In genomic region chr7:12978931-12979722, GRCm38 (mm10) we compare ENCODE assay signal across 7 mouse cellular contexts. TPM values are rescaled to one million over a fixed set of nuclear protein-coding genes. Genes with fewer than 3 reads are reported as not detected.
DNase-seq lines count a peak whose midpoint lies in the region; ATAC-seq and TF ChIP-seq lines count a peak whose summit lies in the region.

No protein-coding gene starts in this region.

- H3K4me3 ChIP-seq in lung, adult 2 months (replicated peaks; ENCODE audit: extremely low read depth, low read depth, low read length): no peak overlapping the region
- H3K4me3 ChIP-seq in forebrain, embryonic 14.5 days (ENCODE audit: low read depth, low read length): no peak overlapping the region
- no peak overlapping the region for H3K4me3 ChIP-seq in limb, embryonic 11.5 days (ENCODE audit: low read depth, low read length)
- no peak overlapping the region for H3K4me3 ChIP-seq in stomach, embryonic 14.5 days (ENCODE audit: low read depth, low read length)

- TF ChIP-seq CTCF in lung, adult 2 months (IDR thresholded peaks at IDR 0.05; ENCODE audit: insufficient read depth, low read length): no peak

- TF ChIP-seq POLR2A in lung, adult 2 months (IDR thresholded peaks at IDR 0.05; ENCODE audit: borderline replicate concordance, extremely low read depth, low read depth, low read length): no peak

- H3K36me3 ChIP-seq in forebrain, embryonic 14.5 days (ENCODE audit: control insufficient read depth, insufficient read depth, low read length): peaks cover 7% of the 10 kb centered on the region; the same call in 1 of the 2 replicates
- peaks cover 3% of the 10 kb centered on the region; the same call in 1 of the 2 replicates for H3K36me3 ChIP-seq in limb, embryonic 11.5 days (ENCODE audit: control insufficient read depth, insufficient read depth, low read length)
- H3K36me3 ChIP-seq in stomach, embryonic 14.5 days (ENCODE audit: control insufficient read depth, insufficient read depth, low read length): no peaks in the 10 kb centered on the region

- H3K4me1 ChIP-seq in lung, adult 2 months (ENCODE audit: control insufficient read depth, insufficient read depth, low read length): peaks cover 6% of the 10 kb centered on the region
- H3K4me1 ChIP-seq in forebrain, embryonic 14.5 days (ENCODE audit: control insufficient read depth, insufficient read depth, low read length): peaks cover 10% of the 10 kb centered on the region; the same call in 1 of the 2 replicates
- no peaks in the 10 kb centered on the region for H3K4me1 ChIP-seq in limb, embryonic 11.5 days (ENCODE audit: control insufficient read depth, insufficient read depth, low read length)
- no peaks in the 10 kb centered on the region for H3K4me1 ChIP-seq in stomach, embryonic 14.5 days (ENCODE audit: control insufficient read depth, insufficient read depth, low read length)

- peak; percentile 3 for DNase-seq in lung, postnatal 10 days
- DNase-seq in lung, adult 2 months: no peak
- no peak for DNase-seq in forebrain, embryonic 14.5 days (ENCODE audit: low spot score)
- no peak for DNase-seq in limb, embryonic 11.5 days (ENCODE audit: low spot score)
- DNase-seq in urinary bladder, postnatal 36 days (ENCODE audit: low spot score in 2 of 2): no peak
- no peak for DNase-seq in urinary bladder, postnatal 25 days (ENCODE audit: low spot score)

- no peak for ATAC-seq in forebrain, embryonic 14.5 days
- ATAC-seq in limb, embryonic 11.5 days (ENCODE audit: insufficient number of reproducible peaks, low FRiP score, low TSS enrichment, low read depth): no peak
- no peak for ATAC-seq in stomach, embryonic 14.5 days (ENCODE audit: insufficient number of reproducible peaks, insufficient read depth, low FRiP score, low read depth)

- peak overlapping the region; percentile 75; the same call in 1 of the 2 replicates for H3K9ac ChIP-seq in forebrain, embryonic 14.5 days (ENCODE audit: low read length)
- no peak overlapping the region for H3K9ac ChIP-seq in limb, embryonic 11.5 days (ENCODE audit: low read length)
- no peak overlapping the region for H3K9ac ChIP-seq in stomach, embryonic 14.5 days (replicated peaks; ENCODE audit: low read depth, low read length)

- 65% methylated on average over 18 of the region's 18 CpGs for WGBS in lung, adult 2 months
- WGBS in forebrain, embryonic 14.5 days: 93% methylated on average over 18 of the region's 18 CpGs
- 81% methylated on average over 18 of the region's 18 CpGs for WGBS in limb, embryonic 11.5 days
- WGBS in stomach, embryonic 14.5 days: 81% methylated on average over 18 of the region's 18 CpGs

- H3K9me3 ChIP-seq in forebrain, embryonic 14.5 days (replicated peaks; ENCODE audit: control insufficient read depth, low read length): no peaks in the 10 kb centered on the region
- H3K9me3 ChIP-seq in limb, embryonic 11.5 days (ENCODE audit: control insufficient read depth, low read length): no peaks in the 10 kb centered on the region
- H3K9me3 ChIP-seq in stomach, embryonic 14.5 days (ENCODE audit: control insufficient read depth, low read depth, low read length): no peaks in the 10 kb centered on the region

- peak overlapping the region; percentile 76 for H3K4me2 ChIP-seq in forebrain, embryonic 14.5 days (ENCODE audit: low read length)
- peak overlapping the region; percentile 58; the same call in 1 of the 2 replicates for H3K4me2 ChIP-seq in limb, embryonic 11.5 days (ENCODE audit: low read depth, severe bottlenecking)
- peak overlapping the region; percentile 52 for H3K4me2 ChIP-seq in stomach, embryonic 14.5 days (replicated peaks; ENCODE audit: low read depth, low read length)

- H3K27me3 ChIP-seq in forebrain, embryonic 14.5 days (replicated peaks; ENCODE audit: control insufficient read depth, insufficient read depth, low read length): no peaks in the 10 kb centered on the region
- H3K27me3 ChIP-seq in limb, embryonic 11.5 days (ENCODE audit: control insufficient read depth, insufficient read depth, low read length): no peaks in the 10 kb centered on the region
- no peaks in the 10 kb centered on the region for H3K27me3 ChIP-seq in stomach, embryonic 14.5 days (ENCODE audit: control insufficient read depth, insufficient read depth, low read length)

- H3K27ac ChIP-seq in forebrain, embryonic 14.5 days (ENCODE audit: low read depth, low read length): no peak overlapping the region
- no peak overlapping the region for H3K27ac ChIP-seq in limb, embryonic 11.5 days (replicated peaks; ENCODE audit: low read depth, low read length)
- peak overlapping the region; percentile 84; the same call in 1 of the 2 replicates for H3K27ac ChIP-seq in stomach, embryonic 14.5 days (ENCODE audit: low read length)

RNA-seq across cellular contexts. Expression of gene Zfp446, which starts 1.5 kb away (rescaled TPM):
- 5.3 and 7.4 TPM in 2 replicates for polyA plus RNA-seq in lung, adult 2 months (2012; rRNA removed)
- 4.5 and 4.9 TPM in 2 replicates for polyA plus RNA-seq in forebrain, embryonic 14.5 days (2014; fragmentation: Nextera tagmentation; extraction: Ambion mirVana)
- 7.5 and 10.3 TPM in 2 replicates for polyA plus RNA-seq in limb, embryonic 11.5 days (2014; fragmentation: Nextera tagmentation; extraction: Ambion mirVana)
- 8.7 and 9.2 TPM in 2 replicates for polyA plus RNA-seq in stomach, embryonic 14.5 days (2014; fragmentation: Nextera tagmentation; extraction: Ambion mirVana)

RNA-seq across cellular contexts. Expression of gene Zfp324, which starts 13.5 kb away (rescaled TPM):
- 6.1 and 6.8 TPM in 2 replicates for polyA plus RNA-seq in lung, adult 2 months (2012; rRNA removed)
- polyA plus RNA-seq in forebrain, embryonic 14.5 days (2014; fragmentation: Nextera tagmentation; extraction: Ambion mirVana): 10.1 and 11.4 TPM in 2 replicates
- 8.2 and 10.2 TPM in 2 replicates for polyA plus RNA-seq in limb, embryonic 11.5 days (2014; fragmentation: Nextera tagmentation; extraction: Ambion mirVana)
- 9.4 and 9.7 TPM in 2 replicates for polyA plus RNA-seq in stomach, embryonic 14.5 days (2014; fragmentation: Nextera tagmentation; extraction: Ambion mirVana)

RNA-seq across cellular contexts. Expression of gene Slc27a5, which starts 18.9 kb away (rescaled TPM):
- 0.20 and 0.75 TPM in 2 replicates for polyA plus RNA-seq in lung, adult 2 months (2012; rRNA removed)
- 0.10 TPM in 1 of 2 replicates, not detected in the other for polyA plus RNA-seq in forebrain, embryonic 14.5 days (2014; fragmentation: Nextera tagmentation; extraction: Ambion mirVana)
- not detected in 2 replicates for polyA plus RNA-seq in limb, embryonic 11.5 days (2014; fragmentation: Nextera tagmentation; extraction: Ambion mirVana)
- polyA plus RNA-seq in stomach, embryonic 14.5 days (2014; fragmentation: Nextera tagmentation; extraction: Ambion mirVana): not detected in 2 replicates

RNA-seq across cellular contexts. Expression of gene Trim28, which starts 19.8 kb away (rescaled TPM):
- polyA plus RNA-seq in lung, adult 2 months (2012; rRNA removed): 170 and 214 TPM in 2 replicates
- 266 and 317 TPM in 2 replicates for polyA plus RNA-seq in forebrain, embryonic 14.5 days (2014; fragmentation: Nextera tagmentation; extraction: Ambion mirVana)
- polyA plus RNA-seq in limb, embryonic 11.5 days (2014; fragmentation: Nextera tagmentation; extraction: Ambion mirVana): 610 and 647 TPM in 2 replicates
- 386 and 397 TPM in 2 replicates for polyA plus RNA-seq in stomach, embryonic 14.5 days (2014; fragmentation: Nextera tagmentation; extraction: Ambion mirVana)

RNA-seq across cellular contexts. Expression of gene Zbtb45, which starts 30.7 kb away (rescaled TPM):
- polyA plus RNA-seq in lung, adult 2 months (2012; rRNA removed): 23.5 and 30.7 TPM in 2 replicates
- 34.7 and 41.1 TPM in 2 replicates for polyA plus RNA-seq in forebrain, embryonic 14.5 days (2014; fragmentation: Nextera tagmentation; extraction: Ambion mirVana)
- 30.6 and 31.5 TPM in 2 replicates for polyA plus RNA-seq in limb, embryonic 11.5 days (2014; fragmentation: Nextera tagmentation; extraction: Ambion mirVana)
- polyA plus RNA-seq in stomach, embryonic 14.5 days (2014; fragmentation: Nextera tagmentation; extraction: Ambion mirVana): 21.3 and 21.8 TPM in 2 replicates
